Mouse (Mus musculus): ENCODE measurements around the gene Birc6.

Gene Birc6

DNA sequence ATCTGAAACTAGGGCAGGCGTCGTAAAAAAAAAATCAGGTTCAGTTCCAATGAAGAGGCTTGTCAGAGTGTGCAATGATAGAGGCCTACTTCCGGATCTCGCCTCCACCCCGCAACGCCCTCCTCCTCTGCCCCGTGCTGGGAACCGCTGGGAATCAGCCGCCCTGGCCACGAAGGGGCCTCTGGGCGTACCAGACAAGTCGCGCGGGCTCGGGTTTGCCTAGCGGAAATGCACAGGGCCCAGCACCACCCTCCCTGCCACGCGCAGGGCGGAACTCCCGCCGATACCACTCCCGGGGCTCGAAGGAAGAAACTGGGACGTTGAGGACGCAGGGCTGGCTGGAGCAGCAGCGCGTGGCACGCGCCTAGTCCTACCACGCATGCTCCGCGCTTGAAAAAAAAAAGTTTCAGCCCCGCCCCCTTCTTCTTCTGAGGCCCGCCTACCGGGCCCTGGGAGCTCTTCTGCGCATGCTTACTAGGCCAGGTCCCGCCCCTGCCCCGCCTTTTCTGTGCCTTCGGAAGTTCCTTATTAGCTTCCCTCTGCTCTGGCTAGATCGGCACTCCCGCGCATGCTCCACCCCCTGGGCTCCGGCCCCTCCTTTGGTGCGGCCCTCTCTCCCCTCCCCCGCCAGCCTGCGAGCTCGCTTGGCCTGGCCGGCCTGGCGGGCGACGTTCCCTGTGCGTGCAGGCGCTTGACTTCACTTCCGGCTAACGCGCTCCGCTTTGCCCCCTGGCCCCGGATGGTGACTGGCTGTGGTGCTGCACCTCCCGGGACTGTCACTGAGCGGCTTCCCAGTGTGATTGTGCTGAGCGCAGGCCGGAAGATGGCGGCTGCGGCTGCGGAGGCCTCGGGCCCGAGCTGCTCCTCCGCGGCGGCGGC lies at the start of gene Birc6:
Gene Birc6 (plus strand): TSS at position 567 of the 879 bp plus-strand sequence.
- DNase-seq = peak; percentile 100

- no peak for DNase-seq
Observed at GRCm38 (mm10) chr17:74480361-74481069, 47.6 kb upstream of the Birc6 start.

DNA sequence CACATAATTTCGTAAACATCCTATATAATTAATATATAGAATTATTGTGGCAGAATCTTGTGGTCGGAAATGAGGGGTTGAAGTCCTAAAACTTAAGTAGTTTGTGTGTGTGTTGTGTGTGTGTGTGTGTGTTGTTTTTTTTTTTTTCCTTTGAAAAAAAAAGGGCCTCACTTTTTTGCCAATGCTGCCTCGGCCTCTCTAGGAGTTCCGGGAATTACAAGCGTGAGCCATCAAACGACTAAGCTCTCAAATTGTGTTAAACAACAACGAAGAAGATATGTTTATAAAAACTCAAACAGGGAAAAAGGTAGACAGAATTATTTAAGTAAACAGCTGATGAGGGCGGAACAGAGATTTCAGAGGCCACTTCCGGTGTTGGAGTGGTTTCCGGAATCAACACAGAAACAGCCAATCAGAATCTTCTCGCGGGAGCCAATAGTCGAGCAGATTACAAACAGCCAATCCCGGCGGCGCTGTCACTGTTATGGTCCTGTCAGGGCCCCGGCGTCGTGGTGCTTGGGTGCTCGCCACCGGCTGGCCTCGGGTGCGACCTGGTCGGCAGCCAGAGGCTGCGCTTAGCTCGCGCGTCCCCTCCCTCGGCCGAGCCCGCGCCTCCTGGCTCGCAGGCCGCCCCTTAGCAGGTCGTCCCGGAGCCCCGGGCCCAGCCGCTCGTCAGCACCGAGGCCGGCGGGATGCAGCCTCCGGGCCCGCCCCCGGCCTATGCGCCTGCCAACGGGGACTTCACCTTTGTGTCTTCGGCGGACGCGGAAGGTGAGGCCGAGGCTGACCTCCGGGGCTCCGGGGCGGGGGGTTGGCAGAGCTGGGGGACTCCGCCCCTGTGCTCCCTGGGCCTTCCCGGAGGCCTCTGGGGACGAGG lies 38.8 kb upstream of the Birc6 start, which contains the start of gene Yipf4:
Gene Yipf4 (plus strand): TSS at position 470 of the 877 bp plus-strand sequence.
- DNase-seq = peak; percentile 97 to 99

DNA sequence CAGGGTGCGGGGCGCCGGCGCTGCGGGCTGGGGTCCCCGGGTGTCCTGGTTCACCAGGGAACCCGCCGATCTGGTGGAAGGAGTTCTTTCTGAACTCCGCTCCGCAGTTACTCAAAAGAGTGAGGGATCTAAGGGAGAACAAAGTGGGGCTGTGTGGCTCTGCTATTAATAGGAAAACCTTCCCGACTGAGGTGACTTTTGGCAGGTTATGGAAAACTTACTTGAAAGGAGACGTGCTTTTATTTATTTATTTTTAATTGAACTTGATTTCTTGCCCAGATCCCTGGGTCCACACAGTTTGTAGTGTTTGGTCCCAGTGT lies 38.2 kb upstream of the Birc6 start:
- DNase-seq = no peak

DNA sequence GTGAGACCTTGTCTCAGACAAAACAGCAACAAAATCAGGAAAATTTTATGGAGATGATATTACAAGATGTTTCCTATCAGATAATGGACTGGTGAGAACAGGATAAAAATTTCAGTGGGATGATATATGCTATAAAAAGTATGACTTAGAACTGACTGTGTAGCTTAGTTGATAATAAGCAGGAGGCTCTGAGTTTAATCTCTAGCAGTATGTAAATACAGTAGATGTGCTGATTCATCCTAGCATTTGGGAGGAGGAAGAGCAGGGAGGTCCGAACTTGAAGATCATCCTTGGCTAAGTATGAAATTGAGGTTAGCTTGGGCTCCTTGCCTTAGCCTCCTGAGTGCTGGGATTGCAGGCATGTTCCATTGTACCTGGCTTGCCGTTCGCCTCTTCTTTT lies 36.5 kb upstream of the Birc6 start:
- DNase-seq = no peak

DNA sequence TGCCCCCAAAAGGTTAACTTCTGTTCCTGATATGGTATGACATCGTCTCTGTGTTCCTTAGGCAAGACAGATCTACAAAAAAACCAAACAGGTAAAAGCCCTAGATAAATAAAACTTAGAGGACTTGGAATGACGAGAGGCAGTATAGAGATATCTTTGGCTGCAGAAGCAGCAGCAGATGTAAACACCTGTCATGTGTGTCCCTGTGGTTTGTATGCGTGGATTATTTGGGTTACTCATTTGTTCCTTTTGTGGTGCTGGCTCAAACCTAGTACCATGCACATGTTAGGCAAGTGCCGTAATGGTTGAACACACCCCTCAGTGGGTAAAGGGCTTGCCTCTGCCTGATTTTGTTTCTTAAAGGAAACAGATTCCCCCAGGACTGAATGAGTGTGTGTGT lies 27.9 kb upstream of the Birc6 start:
- DNase-seq = no peak

GRCm38 (mm10) chr17:74501085-74501484 lies 27.0 kb upstream of the Birc6 start:
- no peak for DNase-seq

DNA sequence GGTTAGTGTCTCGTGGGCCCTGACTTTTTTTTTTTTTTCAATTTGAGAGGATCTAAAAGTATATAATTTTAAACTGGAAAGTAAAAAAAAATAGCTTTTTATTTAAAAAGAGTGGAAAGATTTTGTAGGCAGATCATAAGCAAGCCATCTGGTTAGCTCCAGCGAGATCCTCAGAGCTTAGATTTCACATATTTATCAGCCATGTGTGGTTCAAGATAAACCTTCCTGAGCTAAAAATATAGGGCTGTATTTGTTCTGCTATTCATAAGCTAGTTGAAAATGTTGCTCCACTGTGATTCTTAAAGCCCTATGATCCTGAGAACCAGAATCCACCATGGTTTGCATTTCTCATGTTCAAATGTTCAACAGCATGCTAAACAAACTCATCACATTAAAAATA lies 20.2 kb upstream of the Birc6 start:
- DNase-seq = no peak

- DNase-seq = no peak
Observed at GRCm38 (mm10) chr17:74508600-74508999, 19.5 kb upstream of the Birc6 start.

DNA sequence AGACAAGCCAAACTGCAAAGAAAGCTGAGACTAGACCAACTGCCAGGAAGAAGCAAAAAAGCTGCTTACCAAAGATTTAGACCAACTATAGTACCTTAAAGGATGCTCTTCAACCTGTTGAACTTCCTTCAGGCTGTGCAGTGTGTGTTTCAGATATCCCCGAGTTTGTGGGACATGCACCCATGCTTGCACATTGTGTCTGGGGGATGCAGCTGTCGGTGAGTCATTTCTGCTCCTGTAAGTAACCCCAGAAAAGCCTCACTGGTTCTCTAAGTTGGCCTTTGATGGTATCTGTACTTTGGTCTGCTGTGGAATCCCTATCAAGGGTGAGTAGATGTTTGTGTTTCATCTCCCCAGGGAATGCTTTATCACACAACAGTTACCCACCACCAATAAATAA lies 15.8 kb upstream of the Birc6 start:
- no peak for DNase-seq

- DNase-seq = no peak
Observed at GRCm38 (mm10) chr17:74522797-74523723, 5.0 kb upstream of the Birc6 start.

DNA sequence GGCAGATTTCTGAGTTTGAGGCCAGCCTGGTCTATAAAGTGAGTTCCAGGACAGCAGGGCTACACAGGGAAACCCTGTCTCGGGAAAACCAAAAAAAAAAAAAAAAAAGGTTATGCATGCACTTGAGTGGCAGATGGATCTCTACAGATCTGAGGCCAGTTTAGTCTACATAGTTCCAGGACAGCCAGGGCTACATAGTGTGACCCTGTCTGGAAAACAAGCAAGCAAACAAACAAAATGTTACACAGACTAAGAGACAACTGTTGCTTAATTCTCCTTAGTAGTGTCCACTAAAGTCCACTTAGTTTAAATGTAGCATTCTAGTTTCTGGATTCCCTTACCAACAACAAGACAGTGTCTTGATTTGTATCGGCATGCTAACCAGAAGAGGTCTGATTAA lies 2.0 kb upstream of the Birc6 start:
- no peak for DNase-seq

GRCm38 (mm10) chr17:74526806-74527653 lies 1.1 kb upstream of the Birc6 start:
- peak in 1 of 2 experiments; percentile 8 for DNase-seq

- peak in 1 of 2 experiments; percentile 52 for DNase-seq
Observed at GRCm38 (mm10) chr17:74528648-74529532, 795 bp downstream of the Birc6 start.

DNA sequence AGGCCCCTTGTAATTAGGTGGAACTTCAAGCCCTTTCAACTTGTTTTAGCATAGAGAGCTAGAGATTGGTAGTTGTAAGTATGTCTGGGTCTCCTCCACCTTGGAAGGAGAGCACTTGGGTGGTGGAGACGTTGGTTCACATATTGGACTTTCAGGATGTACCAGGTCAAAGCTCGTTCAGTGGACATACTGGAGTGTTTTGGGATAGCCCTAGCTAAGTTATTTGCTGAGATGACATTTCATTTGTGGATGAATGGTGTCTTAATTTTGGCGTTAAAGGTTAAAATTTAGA lies 1.4 kb downstream of the Birc6 start:
- DNase-seq = no peak

DNA sequence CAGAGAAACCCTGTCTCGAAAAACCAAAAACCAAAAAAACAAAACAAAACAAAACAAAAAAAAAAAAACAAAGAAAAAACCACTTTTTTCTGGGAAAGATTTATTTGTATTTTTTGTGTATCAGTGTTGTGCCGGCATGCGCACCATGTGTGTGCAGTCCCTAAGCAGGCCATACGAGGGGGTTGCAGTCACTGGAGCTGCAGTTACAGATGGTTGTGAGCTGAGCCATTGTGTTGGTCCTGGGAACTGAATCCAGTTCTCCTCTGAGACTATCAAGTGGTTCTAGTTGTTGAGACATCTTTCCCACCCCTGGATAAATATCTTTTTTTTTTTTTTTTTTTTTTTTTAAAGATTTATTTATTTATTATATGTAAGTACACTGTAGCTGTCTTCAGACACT lies 6.9 kb downstream of the Birc6 start:
- DNase-seq = no peak

DNA sequence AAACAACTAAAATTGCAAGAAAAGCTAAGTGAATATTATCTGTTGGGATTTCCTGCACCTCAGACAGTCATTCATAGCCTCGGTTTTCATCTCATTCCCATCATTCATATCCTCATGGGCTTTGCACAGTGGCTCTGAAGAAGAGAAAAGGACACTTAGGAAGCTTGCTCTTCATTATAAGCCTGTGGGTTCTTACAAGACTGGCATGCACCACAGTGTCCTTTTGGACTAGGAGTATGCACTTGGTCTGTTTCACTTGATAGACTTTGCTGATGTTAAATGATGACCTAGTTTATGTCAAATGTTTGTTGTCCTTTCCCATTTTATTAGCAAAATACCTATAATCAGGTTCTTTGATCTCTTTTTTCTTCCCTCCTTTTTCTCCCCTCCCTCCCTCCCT lies 9.4 kb downstream of the Birc6 start:
- DNase-seq = no peak

- no peak for DNase-seq
Observed at GRCm38 (mm10) chr17:74543615-74544014, 15.5 kb downstream of the Birc6 start.

DNA sequence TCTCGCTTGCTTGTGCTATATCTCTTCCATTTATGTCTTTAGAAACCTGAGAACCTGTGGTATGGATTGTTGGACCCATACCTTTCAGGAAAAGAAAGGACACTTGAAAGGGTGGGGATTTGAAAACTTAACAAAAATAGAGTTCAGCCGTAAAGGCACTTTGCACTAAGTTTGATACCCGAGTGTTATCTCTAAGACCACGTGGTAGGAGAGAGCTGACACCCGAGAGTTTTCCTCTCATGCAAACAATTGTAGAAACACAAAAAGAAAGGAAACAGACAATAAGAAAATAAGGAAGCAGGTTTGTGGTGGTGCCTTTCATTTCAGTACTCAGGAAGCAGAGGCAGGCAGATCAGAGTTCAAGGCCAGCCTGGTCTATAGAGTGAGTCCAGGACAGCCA lies 26.0 kb downstream of the Birc6 start:
- no peak for DNase-seq

GRCm38 (mm10) chr17:74559891-74560290 lies 31.8 kb downstream of the Birc6 start:
- peak; percentile 44 to 65 for DNase-seq
